Mouse (Mus musculus) heart, adult 2 months (tissue): ENCODE data around the gene Dmac2. TPM values are rescaled to one million over a fixed set of nuclear protein-coding genes. Genes with fewer than 3 reads are reported as not detected.

Experiments
- DNase-seq, 2 experiments: peaks; one replicate each; pipeline ENCODE4 v3.0.0; 2021
- H3K27ac ChIP-seq: fragments of 200-600 bp; 2 replicates; pipeline ENCODE4 v1.8.1; 2022
- H3K27me3 ChIP-seq: fragments of 200-500 bp; 2 replicates; pipeline ENCODE4 v1.6.1; 2012; ENCODE audit warnings: mild to moderate bottlenecking, low read length, inconsistent platforms, mixed read lengths; ENCODE audit not compliant: control insufficient read depth, insufficient read depth
- H3K36me3 ChIP-seq: fragments of 200-500 bp; 2 replicates; pipeline ENCODE4 v1.6.1; 2012; ENCODE audit warnings: low read length, inconsistent platforms; ENCODE audit not compliant: control insufficient read depth, insufficient read depth
- H3K4me1 ChIP-seq: fragments of 200-500 bp; 2 replicates; pipeline ENCODE4 v1.6.1; 2011; ENCODE audit warnings: low read length; ENCODE audit not compliant: control insufficient read depth, insufficient read depth
- H3K4me3 ChIP-seq: fragments of 200-600 bp; 2 replicates; pipeline ENCODE4 v1.8.1; 2022
- H3K79me2 ChIP-seq: fragments of 200-500 bp; replicated peaks from 2 replicates; pipeline ENCODE4 v1.6.1; 2012; ENCODE audit warnings: mild to moderate bottlenecking, inconsistent platforms, low read length, moderate library complexity, mixed read lengths; ENCODE audit not compliant: control insufficient read depth, insufficient read depth
- H3K9ac ChIP-seq: fragments of 200-500 bp; 2 replicates; pipeline ENCODE4 v1.6.1; 2012; ENCODE audit warnings: low read depth, mild to moderate bottlenecking, control low read depth, inconsistent platforms, low read length, mixed read lengths
- CTCF ChIP-seq: fragments of 200-600 bp; IDR thresholded peaks from 2 replicates; pipeline ENCODE4 v1.8.1; 2022; ENCODE audit warnings: antibody characterized with exemption, mild to moderate bottlenecking, moderate library complexity
- EP300 ChIP-seq: fragments of 200-500 bp; IDR thresholded peaks from 2 replicates; pipeline ENCODE4 v1.6.1; 2011; ENCODE audit warnings: low read depth, low read length, control low read depth; ENCODE audit not compliant: insufficient read depth
- POLR2A ChIP-seq: fragments of 200-500 bp; IDR thresholded peaks from 2 replicates; pipeline ENCODE4 v1.6.1; 2011; ENCODE audit warnings: mild to moderate bottlenecking, low read depth, low read length, control low read depth; ENCODE audit not compliant: insufficient read depth
- WGBS: fragments of 180-500 bp; shearing (Covaris S2); methylation state at CpG from one replicate; pipeline ENCODE4 v1.1.7; 2018; 5-methylcytosine and 5-hydroxymethylcytosine counted together
- intact Hi-C: fragments of 180-260 bp; cut with DNase I; formaldehyde crosslinking; loops from one replicate; pipeline ENCODE4 v1.15.1; 2025
- polyA plus RNA-seq: library from polyadenylated mRNA; depleted of rRNA; stranded (reverse); fragments of >200 nt; gene quantifications from 2 replicates; pipeline ENCODE4 v1.2.3, GENCODE M21; 2012
- total RNA-seq, 2 experiments: library from RNA; stranded (reverse); gene quantifications; 2 replicates each; pipeline ENCODE4 v1.2.3; 2021

Gene Dmac2
- total and polyA plus RNA-seq, 3 experiments, result 52.2 to 83.8 (median 61.8) TPM

DNA sequence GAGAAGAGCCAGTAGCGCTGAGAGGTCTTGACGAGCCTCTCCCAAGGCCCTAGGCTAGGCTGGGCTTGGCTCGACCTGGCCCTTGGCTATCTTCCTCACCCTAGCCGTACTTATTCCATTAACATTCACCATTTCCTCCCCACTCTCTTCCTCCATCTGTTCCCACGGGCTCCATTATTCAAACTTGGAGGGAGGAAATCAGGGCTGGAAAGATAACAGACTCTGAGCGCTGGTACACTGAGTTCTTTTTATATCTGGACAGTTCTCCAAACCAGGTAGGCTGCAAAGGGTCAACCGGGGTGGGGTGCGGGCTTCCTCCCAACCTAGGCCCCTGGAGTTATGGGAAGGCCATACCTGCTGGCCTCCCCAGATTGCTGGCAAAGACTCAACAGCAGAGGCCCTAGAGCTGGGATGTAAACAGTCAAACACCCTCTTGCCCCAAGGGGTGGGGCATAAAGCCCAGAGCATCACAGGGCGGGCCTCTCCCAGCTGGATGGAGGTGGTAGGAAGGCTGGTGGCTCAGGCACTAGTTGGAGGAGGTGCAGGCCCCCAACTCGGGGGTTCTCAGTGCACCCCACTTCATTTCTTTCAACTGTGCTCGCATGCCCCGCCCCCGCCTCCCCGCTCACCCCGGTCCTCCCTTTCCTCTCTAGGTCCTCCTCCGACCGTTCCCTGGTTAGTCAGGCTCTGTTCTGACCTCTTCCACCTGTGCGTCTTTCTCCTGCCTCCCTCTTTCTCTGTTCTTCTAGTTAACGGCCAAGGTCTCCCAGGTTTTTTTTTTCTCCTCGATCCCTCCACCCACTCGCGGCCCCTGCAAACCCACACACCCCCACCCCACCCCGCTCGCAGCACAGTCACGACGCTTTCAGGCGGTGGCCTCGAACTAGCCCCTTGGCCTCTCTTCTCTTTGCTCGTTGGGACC is 7.6 kb downstream of the Dmac2 start, which contains the start of gene B3gnt8:
Gene B3gnt8, plus strand, starts transcription at position 146 of the 922 bp plus-strand sequence.
- peak; percentile 77 to 84 for DNase-seq
- WGBS, result 5% methylated on average over 29 of the region's 29 CpGs
- Histone ChIP-seq H3K79me2 (no peaks in the 10 kb centered on the region), H3K36me3 (no peaks in the 10 kb centered on the region), H3K4me1 (peaks cover 6% of the 10 kb centered on the region), H3K9ac (peak within 1 kb of the TSS; percentile 85), H3K27ac (peak within 1 kb of the TSS; percentile 81), H3K4me3 (peak within 1 kb of the TSS; percentile 53), H3K27me3 (no peaks in the 10 kb centered on the region)
- intact Hi-C loops, result loop anchor here (2.0 kb wide), 1 partner anchor 32 kb away; the partner anchor contains the start of genes Bckdha and Exosc5
- TF ChIP-seq CTCF, result no peak
- TF ChIP-seq EP300, result 0 out of 2 replicates have a peak, but pooled peaks have one; percentile 7
- TF ChIP-seq POLR2A, result peak; percentile 33; the same call in 1 of the 2 replicates

DNA sequence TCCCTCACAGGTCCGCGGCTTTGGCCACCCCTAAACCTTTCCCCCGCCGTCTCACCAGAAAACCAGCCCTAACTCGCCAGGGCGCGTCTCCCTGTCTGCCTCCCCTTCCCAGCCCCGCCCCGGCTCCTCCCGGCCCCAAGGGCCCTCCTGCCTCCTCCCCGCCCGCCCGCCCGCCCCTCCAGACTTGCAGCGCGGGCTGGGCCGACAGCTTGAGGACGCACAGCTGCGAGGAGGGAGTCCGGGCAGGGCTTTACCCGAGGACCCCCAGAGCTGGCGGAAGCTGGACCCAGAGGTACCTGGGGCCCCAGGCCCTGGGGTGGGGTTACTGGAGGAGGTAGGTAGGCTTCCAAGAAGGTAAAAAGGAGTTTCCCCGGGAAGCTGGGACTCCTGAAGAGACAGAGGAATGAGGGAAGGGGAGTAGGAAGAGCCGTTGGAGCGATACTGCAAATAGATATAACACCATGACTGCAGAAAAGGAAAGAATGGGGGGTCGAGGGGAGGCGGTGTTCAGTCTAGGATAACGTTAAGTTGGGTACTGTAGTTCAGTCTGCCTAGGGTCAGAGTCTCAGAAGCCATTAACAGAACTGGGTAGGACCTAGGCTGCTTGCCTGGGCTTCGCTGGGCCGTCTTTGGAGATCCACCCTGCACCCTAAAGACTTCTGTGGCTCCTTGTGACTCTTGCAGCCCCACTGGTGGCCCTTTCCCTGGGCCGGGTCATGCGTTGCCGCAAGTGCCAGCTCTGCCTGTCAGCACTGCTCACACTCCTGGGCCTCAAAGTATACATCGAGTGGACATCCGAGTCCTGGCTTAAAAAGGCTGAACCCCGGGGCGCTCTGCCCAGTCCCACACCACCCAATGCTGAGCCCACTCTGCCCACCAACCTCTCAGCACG is 8.5 kb downstream of the Dmac2 start:
- peaks cover 6% of the 10 kb centered on the region for H3K4me1 ChIP-seq

DNA sequence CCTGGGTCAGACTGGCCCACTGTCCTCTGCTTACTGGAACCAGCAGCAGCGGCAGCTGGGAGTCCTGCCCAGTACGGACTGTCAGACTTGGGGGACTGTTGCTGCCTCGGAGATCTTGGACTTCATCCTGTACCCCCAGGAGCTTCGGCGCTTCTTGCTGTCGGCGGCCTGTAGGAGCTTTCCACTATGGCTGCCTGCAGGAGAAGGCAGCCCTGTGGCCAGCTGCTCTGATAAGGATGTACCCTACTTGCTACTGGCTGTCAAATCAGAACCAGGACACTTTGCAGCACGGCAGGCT is 9.1 kb downstream of the Dmac2 start:
- no peak overlapping the region; the same call in 1 of the 2 replicates for H3K27ac ChIP-seq
- 37% methylated on average over 8 of the region's 8 CpGs for WGBS
- TF ChIP-seq EP300 (no peak), POLR2A (no peak), CTCF (no peak)
- no peak for DNase-seq
- peaks cover 6% of the 10 kb centered on the region for H3K4me1 ChIP-seq
- H3K36me3 ChIP-seq, result no peaks in the 10 kb centered on the region
- peak overlapping the region; percentile 72 for H3K9ac ChIP-seq
- peak overlapping the region; percentile 53; the same call in 1 of the 2 replicates for H3K4me3 ChIP-seq
- H3K79me2 ChIP-seq, result no peaks in the 10 kb centered on the region
- no peaks in the 10 kb centered on the region for H3K27me3 ChIP-seq
- intact Hi-C loops, result no loop called here

More for the DNA sequence above, 8.5 kb downstream of the Dmac2 start:
- no peak for TF ChIP-seq EP300
- TF ChIP-seq POLR2A, result peak; percentile 52; the same call in 1 of the 2 replicates
- Histone ChIP-seq H3K27me3 (no peaks in the 10 kb centered on the region), H3K27ac (peak overlapping the region; percentile 81), H3K36me3 (no peaks in the 10 kb centered on the region), H3K4me3 (peak overlapping the region; percentile 53), H3K79me2 (no peaks in the 10 kb centered on the region), H3K9ac (peak overlapping the region; percentile 85)
- WGBS, result 17% methylated on average over 38 of the region's 38 CpGs
- intact Hi-C loops, result loop anchor here (2.0 kb wide), 1 partner anchor 31 kb away; the partner anchor contains the start of genes Bckdha and Exosc5
- DNase-seq, result peak; percentile 85

DNA sequence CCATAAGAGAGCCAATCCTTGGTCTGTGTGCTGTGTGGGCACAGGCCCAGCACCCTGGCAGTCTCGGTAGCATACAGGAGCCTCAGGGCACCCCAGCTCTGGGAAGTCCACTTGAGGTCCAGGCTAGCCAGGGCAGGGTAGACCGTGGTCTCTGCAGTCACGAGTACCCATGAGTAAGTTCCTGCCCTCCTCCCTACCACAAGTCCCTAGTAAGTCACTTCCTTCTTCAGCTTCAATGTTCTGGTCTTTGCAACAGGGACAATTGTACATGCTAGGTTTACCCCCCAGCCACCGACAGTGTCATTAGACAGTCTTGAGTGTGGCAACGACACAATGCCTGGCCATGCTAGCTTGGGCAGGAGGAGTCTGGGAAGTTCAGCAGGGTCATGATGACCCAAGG is 13.5 kb downstream of the Dmac2 start:
- no peak overlapping the region for H3K9ac ChIP-seq
- no peaks in the 10 kb centered on the region for H3K79me2 ChIP-seq
- 80% methylated on average over 5 of the region's 5 CpGs for WGBS
- no peak for TF ChIP-seq POLR2A
- no peak for TF ChIP-seq CTCF
- no peak for TF ChIP-seq EP300
- H3K36me3 ChIP-seq, result no peaks in the 10 kb centered on the region
- no peaks in the 10 kb centered on the region; the same call in 1 of the 2 replicates for H3K4me1 ChIP-seq
- intact Hi-C loops, result no loop called here
- DNase-seq, result no peak
- no peak overlapping the region for H3K4me3 ChIP-seq
- H3K27me3 ChIP-seq, result no peaks in the 10 kb centered on the region
- H3K27ac ChIP-seq, result no peak overlapping the region

DNA sequence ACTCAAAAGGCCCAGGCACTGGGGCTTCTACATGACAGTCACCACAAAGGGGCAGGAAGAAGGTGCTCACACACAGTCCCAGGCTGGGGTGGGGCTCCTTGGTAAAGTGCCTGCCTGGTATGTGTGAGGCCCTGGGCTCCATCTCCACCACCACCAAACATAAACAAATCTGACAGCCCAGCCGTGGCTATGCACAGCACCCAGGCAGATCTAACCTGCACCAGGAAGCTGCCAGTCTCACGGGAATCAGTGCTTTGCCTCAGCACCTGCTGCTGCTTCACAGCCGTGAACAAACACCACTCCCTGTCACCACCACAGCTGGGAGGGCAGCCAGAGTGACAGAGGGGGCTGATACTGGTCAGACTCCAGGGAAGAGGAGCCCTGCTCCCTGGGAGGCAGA is 17.2 kb downstream of the Dmac2 start:
- no peaks in the 10 kb centered on the region for H3K27me3 ChIP-seq
- H3K4me3 ChIP-seq, result no peak overlapping the region
- no peaks in the 10 kb centered on the region for H3K36me3 ChIP-seq
- no peak for TF ChIP-seq EP300
- TF ChIP-seq POLR2A, result no peak
- TF ChIP-seq CTCF, result no peak
- WGBS, result 49% methylated on average over 3 of the region's 3 CpGs
- DNase-seq, result peak in 1 of 2 experiments; percentile 60
- H3K27ac ChIP-seq, result no peak overlapping the region
- intact Hi-C loops, result no loop called here
- H3K4me1 ChIP-seq, result no peaks in the 10 kb centered on the region
- H3K79me2 ChIP-seq, result no peaks in the 10 kb centered on the region
- no peak overlapping the region for H3K9ac ChIP-seq
